ENCODE assay signal across 26 mouse cellular contexts in genomic region chr15:8634807-8635206, GRCm38 (mm10).
"Had no signal": no experiment of that assay in that cellular context is flagged by ENCODE, and none has a peak within 500 bp of the region (broad histone marks: within the 10 kb centered on the region; RNA-seq: fewer than 3 reads in every experiment).

No protein-coding gene starts in this region.

- H3K9ac ChIP-seq: heart, embryonic 12.5 days; hindbrain, embryonic 12.5 days; hindbrain, embryonic 14.5 days; kidney, embryonic 15.5 days; limb, embryonic 13.5 days; limb, embryonic 15.5 days; liver, embryonic 12.5 days; liver, embryonic 14.5 days had no signal

- H3K4me3 ChIP-seq: heart, embryonic 10.5 days; heart, embryonic 12.5 days; hindbrain, embryonic 10.5 days; hindbrain, embryonic 12.5 days; kidney, embryonic 15.5 days; limb, embryonic 13.5 days; limb, embryonic 15.5 days; liver, embryonic 12.5 days had no signal

- H3K27me3 ChIP-seq: heart, embryonic 12.5 days; kidney, embryonic 15.5 days; limb, embryonic 13.5 days; limb, embryonic 15.5 days had no signal

- H3K27ac ChIP-seq: heart, embryonic 10.5 days; hindbrain, embryonic 10.5 days; hindbrain, embryonic 12.5 days; hindbrain, embryonic 14.5 days; kidney, embryonic 15.5 days; kidney, postnatal 0 days; limb, embryonic 13.5 days; limb, embryonic 15.5 days; liver, embryonic 12.5 days; liver, embryonic 14.5 days had no signal

- H3K9me3 ChIP-seq: heart, embryonic 10.5 days; heart, embryonic 12.5 days; hindbrain, embryonic 10.5 days; hindbrain, embryonic 12.5 days; kidney, embryonic 15.5 days; limb, embryonic 13.5 days; limb, embryonic 15.5 days; liver, embryonic 12.5 days had no signal

- H3K36me3 ChIP-seq: kidney, embryonic 15.5 days; liver, embryonic 12.5 days had no signal

- H3K4me2 ChIP-seq: heart, embryonic 12.5 days; hindbrain, embryonic 12.5 days; hindbrain, embryonic 14.5 days; kidney, embryonic 15.5 days; limb, embryonic 13.5 days; limb, embryonic 15.5 days; liver, embryonic 12.5 days had no signal

- DNase-seq: gastrocnemius, postnatal 14 days; gastrocnemius, postnatal 36 days; heart, adult 18-20 months; heart, postnatal 10 days; heart, postnatal 4 days; kidney, adult 11 months; kidney, adult 2 months; kidney, adult 9 months; kidney, postnatal 14 days; kidney, postnatal 36 days; layer of hippocampus, adult 9-11 months; left cerebral cortex, postnatal 4 days had no signal

- ATAC-seq: hindbrain, embryonic 16.5 days; inflammation-experienced regulatory T-cells, adult 6 months; intestine, embryonic 16.5 days; liver, embryonic 12.5 days had no signal
